Mouse (Mus musculus) kidney, adult 8-10 months (tissue): ENCODE results near the gene Cldn34c2.
"Not testable (repeated sequence)": the region's sequence is repeated elsewhere in the genome, so short reads cannot be mapped to it uniquely, and the experiment has no call there.

ENCODE experiments used
- DNase-seq, 2 experiments: peaks; one replicate each; pipeline ENCODE4 v3.0.0; 2022

The Cldn34c2 gene

GRCm38 (mm10) chrX:123581400-123581799 is at the start of gene Cldn34c2:
Gene Cldn34c2, plus strand, starts transcription at chrX:123581700.
- DNase-seq, result not testable (repeated sequence)

DNA sequence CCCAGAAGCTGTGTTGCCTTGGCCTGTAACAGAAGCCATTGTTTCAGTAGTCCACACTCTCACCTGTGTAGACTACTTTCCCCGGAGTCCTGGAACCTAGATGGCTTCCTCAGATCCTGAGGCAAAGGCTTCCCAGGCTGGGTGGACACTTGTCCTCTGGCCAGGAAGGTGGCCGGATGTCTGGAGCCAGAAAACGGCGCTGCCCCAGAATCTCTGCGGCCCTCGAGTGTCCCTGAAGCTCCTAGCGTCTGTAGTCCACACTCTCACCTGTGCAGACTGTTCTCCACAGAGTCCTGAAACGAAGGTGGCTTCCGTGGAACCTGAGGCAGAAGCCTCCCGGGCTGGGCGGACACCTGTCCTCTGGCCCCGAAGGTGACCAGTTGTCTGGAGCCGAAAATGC is 30.1 kb upstream of the Cldn34c2 start:
- DNase-seq, result not testable (repeated sequence)

- DNase-seq, result peak in 1 of 2 experiments; percentile 1
These were observed 30.8 kb downstream of the Cldn34c2 start for GRCm38 (mm10) chrX:123612158-123612828.
